Mouse (Mus musculus) 416B (cell line): ENCODE measurements at regions not wholly inside any gene's neighbourhood (a gene's known extent, or its start where the extent isn't known, plus 50 kb on each side); places are given as distances from the start of the nearest gene placed in this dataset.
"Not testable (repeated sequence)": the region's sequence is repeated elsewhere in the genome, so short reads cannot be mapped to it uniquely, and the experiment has no call there.

Source experiments
- DNase-seq: peaks from one replicate; pipeline ENCODE4 v3.0.0; 2011; ENCODE audit warnings: low read depth

- no peak for DNase-seq
Observed at GRCm38 (mm10) chrX:157107747-157108146, 307.4 kb downstream of the Phex start.

DNA sequence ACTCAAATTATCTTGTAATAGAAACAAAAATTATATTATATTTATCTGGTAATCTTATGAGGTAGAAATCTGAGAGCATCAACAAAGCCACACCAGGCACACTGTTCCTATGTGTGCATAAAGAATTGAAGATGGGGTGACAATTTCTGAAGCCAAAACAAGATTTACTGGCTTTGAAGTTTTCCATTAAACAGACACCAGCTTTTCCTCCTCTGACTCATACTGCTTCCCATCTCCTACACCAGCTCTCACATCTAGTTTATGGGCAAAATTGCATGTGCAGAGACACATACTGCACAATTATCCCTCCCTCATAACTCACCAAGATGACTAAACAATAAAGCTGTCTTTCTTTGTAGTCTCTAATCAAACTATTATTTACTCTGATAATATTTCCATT lies 335.1 kb downstream of the Phex start:
- DNase-seq: no peak

- DNase-seq: no peak
Observed at GRCm38 (mm10) chrX:157079606-157080005, 335.5 kb downstream of the Phex start.

DNA sequence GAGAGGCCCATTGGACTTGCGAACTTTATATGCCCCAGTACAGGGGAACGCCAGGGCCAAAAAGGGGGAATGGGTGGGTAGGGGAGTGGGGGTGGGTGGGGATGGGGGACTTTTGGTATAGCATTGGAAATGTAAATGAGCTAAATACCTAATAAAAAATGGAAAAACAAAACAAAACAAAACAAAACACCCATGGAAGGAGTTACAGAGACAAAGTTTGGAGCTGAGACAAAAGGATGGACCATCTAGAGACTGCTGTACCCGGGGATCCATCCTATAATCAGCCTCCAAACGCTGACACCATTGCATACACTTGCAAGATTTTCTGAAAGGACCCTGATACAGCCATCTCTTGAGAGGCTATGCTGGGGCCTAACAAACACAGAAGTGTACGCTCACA lies 337.1 kb downstream of the Phex start:
- DNase-seq: not testable (repeated sequence)

DNA sequence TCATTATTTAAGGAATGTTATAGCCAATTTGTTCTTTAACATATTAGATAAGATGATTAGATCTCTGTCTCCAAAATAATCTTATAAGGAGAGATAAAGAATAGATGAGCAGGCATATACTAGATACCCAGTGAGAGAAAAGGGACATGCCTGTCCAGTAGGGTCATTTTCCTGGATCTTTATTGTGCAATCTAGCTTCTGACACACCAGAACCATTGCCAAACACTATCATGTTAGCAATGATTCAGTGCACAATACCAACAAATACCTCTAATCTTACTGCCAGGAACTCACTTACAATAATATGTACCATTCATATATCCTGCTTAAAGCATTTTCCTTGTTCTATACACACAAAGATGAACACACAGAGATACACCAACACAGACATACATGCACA lies 338.9 kb downstream of the Phex start:
- DNase-seq: no peak

- no peak for DNase-seq
Observed at GRCm38 (mm10) chrX:157051629-157052315, 363.3 kb downstream of the Phex start.

- peak; percentile 1 for DNase-seq
Observed at GRCm38 (mm10) chrX:157028913-157029312, 386.2 kb downstream of the Phex start.

DNA sequence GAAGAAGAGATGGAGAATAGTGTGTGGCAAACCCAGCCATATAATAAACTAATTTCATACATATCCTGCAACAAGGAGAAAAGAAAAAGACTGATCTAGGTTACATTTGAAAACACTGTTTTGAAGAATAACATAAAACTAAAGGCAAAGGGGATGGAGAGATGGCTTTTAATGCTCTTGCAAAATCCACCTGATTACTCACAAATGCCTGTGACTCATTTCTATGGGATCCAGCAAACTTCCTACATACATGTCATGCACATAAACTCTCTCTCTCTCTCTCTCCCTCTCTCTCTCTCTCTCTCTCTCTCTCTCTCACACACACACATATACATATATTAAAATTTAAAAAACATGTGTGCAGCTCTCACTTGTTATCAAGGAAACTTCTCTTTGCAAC lies 390.8 kb downstream of the Phex start:
- no peak for DNase-seq

GRCm38 (mm10) chrX:157021851-157022250 lies 393.3 kb downstream of the Phex start:
- no peak for DNase-seq

DNA sequence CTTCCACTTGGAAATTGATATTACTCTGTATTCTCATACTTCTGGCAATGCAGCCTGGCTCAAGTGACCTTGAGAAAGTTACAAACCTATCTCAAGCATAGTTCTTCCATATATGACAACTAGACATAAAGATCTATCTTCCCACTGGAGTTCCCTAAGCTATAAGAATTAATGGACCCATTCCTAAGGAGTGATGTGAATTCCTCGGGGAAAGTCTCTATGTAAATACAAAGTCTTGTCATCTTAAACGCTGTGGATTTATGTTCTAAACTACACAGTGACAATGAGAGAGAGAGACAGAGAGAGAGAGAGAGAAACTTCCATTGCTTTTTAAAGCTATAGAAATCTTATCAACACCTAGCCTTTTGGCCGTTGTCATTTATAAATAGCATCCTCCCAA lies 394.8 kb downstream of the Phex start:
- DNase-seq: no peak

- no peak for DNase-seq
Observed at GRCm38 (mm10) chrX:156989986-156990518, 425.1 kb downstream of the Phex start.

- no peak for DNase-seq
Observed at GRCm38 (mm10) chrX:156947093-156947492, 468.0 kb downstream of the Phex start.

DNA sequence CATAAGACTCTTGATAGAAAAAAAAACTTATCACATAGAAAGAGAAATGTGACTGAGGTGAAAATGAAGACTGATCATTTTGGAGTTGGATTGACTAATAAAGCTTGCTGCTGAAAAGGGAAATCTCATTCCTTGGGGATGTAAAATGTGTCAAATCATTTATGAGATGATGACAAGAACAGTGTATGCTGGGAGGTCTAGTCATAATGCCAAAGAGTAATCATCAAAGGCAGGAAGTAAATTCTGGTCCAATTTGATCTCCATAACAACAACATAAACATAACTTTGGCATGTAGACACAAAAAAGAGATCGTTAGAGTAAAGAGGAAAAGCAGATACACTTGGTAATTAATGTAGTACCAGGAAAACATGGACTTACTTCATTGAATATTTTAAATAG lies 470.9 kb downstream of the Phex start:
- DNase-seq: no peak

- no peak for DNase-seq
Observed at GRCm38 (mm10) chrX:156913363-156913762, 501.7 kb downstream of the Phex start.
